Mouse (Mus musculus) brown adipose tissue, adult 24 weeks (tissue): ENCODE results near the gene Ucp2. TPM values are rescaled to one million over a fixed set of nuclear protein-coding genes. Genes with fewer than 3 reads are reported as not detected.
A peak's percentile ranks its signal among the peaks of the same experiment; 100 is the strongest.

ENCODE experiments used
- H3K27ac ChIP-seq: fragments of 200-500 bp; replicated peaks from 2 replicates; pipeline ENCODE4 v1.5.1; 2012; ENCODE audit warnings: low read depth, mild to moderate bottlenecking, low read length
- H3K4me1 ChIP-seq: fragments of 200-500 bp; 2 replicates; pipeline ENCODE4 v1.6.1; 2012; ENCODE audit warnings: low read length, mixed read lengths; ENCODE audit not compliant: control insufficient read depth, insufficient read depth, insufficient read length
- H3K4me3 ChIP-seq: fragments of 200-500 bp; 2 replicates; pipeline ENCODE4 v1.5.1; 2012; ENCODE audit warnings: low read depth, mild to moderate bottlenecking, low read length, moderate library complexity; ENCODE audit not compliant: insufficient read depth
- polyA plus RNA-seq: library from polyadenylated mRNA; stranded (reverse); fragments of >200 nt; gene quantifications from 2 replicates; pipeline ENCODE4 v1.2.4, GENCODE M21; 2012; ENCODE audit not compliant: missing spikeins, insufficient read depth, insufficient read length

The Ucp2 gene
- polyA plus RNA-seq, 1 experiment, result 54.8 TPM

GRCm38 (mm10) chr7:100503076-100503475, 9.9 kb downstream of the Ucp2 start:
- Histone ChIP-seq H3K4me1 (peaks cover 3% of the 10 kb centered on the region; the same call in 1 of the 2 replicates), H3K27ac (no peak overlapping the region), H3K4me3 (no peak overlapping the region)

GRCm38 (mm10) chr7:100504740-100505487, 11.8 kb downstream of the Ucp2 start:
- H3K4me1 ChIP-seq, result peaks cover 3% of the 10 kb centered on the region; the same call in 1 of the 2 replicates

GRCm38 (mm10) chr7:100506494-100506893, 13.4 kb downstream of the Ucp2 start:
- Histone ChIP-seq H3K27ac (no peak overlapping the region), H3K4me3 (no peak overlapping the region), H3K4me1 (no peaks in the 10 kb centered on the region)

More at GRCm38 (mm10) chr7:100504740-100505487, 11.8 kb downstream of the Ucp2 start:
- Histone ChIP-seq H3K27ac (no peak overlapping the region), H3K4me3 (no peak overlapping the region)

- H3K4me3 ChIP-seq, result no peak overlapping the region
- no peak overlapping the region for H3K27ac ChIP-seq
- H3K4me1 ChIP-seq, result no peaks in the 10 kb centered on the region
Observed at GRCm38 (mm10) chr7:100508670-100509069, 15.5 kb downstream of the Ucp2 start.

- no peak overlapping the region for H3K4me3 ChIP-seq
- H3K4me1 ChIP-seq, result no peaks in the 10 kb centered on the region
- H3K27ac ChIP-seq, result no peak overlapping the region
Observed at GRCm38 (mm10) chr7:100511602-100512001, 18.5 kb downstream of the Ucp2 start.

GRCm38 (mm10) chr7:100514573-100514972, 21.4 kb downstream of the Ucp2 start, which contains the start of gene Dnajb13:
Gene Dnajb13 (minus strand): TSS chr7:100514960.
- Histone ChIP-seq H3K4me3 (no peak within 1 kb of the TSS), H3K4me1 (no peaks in the 10 kb centered on the region), H3K27ac (no peak within 1 kb of the TSS)

GRCm38 (mm10) chr7:100520204-100520603, 27.1 kb downstream of the Ucp2 start:
- Histone ChIP-seq H3K4me3 (no peak overlapping the region), H3K4me1 (no peaks in the 10 kb centered on the region), H3K27ac (no peak overlapping the region)

GRCm38 (mm10) chr7:100520663-100521285, 27.6 kb downstream of the Ucp2 start:
- Histone ChIP-seq H3K4me1 (no peaks in the 10 kb centered on the region), H3K4me3 (no peak overlapping the region), H3K27ac (no peak overlapping the region)

- Histone ChIP-seq H3K27ac (no peak overlapping the region), H3K4me1 (no peaks in the 10 kb centered on the region), H3K4me3 (no peak overlapping the region)
Observed at GRCm38 (mm10) chr7:100522222-100522621, 29.1 kb downstream of the Ucp2 start.

- no peak overlapping the region for H3K4me3 ChIP-seq
- no peak overlapping the region for H3K27ac ChIP-seq
- H3K4me1 ChIP-seq, result no peaks in the 10 kb centered on the region
Observed at GRCm38 (mm10) chr7:100524669-100525068, 31.5 kb downstream of the Ucp2 start.

- Histone ChIP-seq H3K4me3 (no peak overlapping the region), H3K27ac (no peak overlapping the region), H3K4me1 (no peaks in the 10 kb centered on the region)
Observed at GRCm38 (mm10) chr7:100530766-100531165, 37.6 kb downstream of the Ucp2 start.

GRCm38 (mm10) chr7:100533503-100533902, 40.4 kb downstream of the Ucp2 start:
- Histone ChIP-seq H3K4me3 (no peak overlapping the region), H3K27ac (peak overlapping the region; percentile 2), H3K4me1 (no peaks in the 10 kb centered on the region)

GRCm38 (mm10) chr7:100534216-100534615, 41.1 kb downstream of the Ucp2 start:
- no peak overlapping the region; the same call in 1 of the 2 replicates for H3K27ac ChIP-seq
- no peak overlapping the region for H3K4me3 ChIP-seq
- H3K4me1 ChIP-seq, result 0 out of 2 replicates have a peak, but pooled peaks cover 1% of the 10 kb centered on the region

GRCm38 (mm10) chr7:100535831-100536230, 42.7 kb downstream of the Ucp2 start:
- Histone ChIP-seq H3K27ac (no peak overlapping the region), H3K4me1 (0 out of 2 replicates have a peak, but pooled peaks cover 2% of the 10 kb centered on the region), H3K4me3 (no peak overlapping the region)

GRCm38 (mm10) chr7:100536804-100537518, 43.8 kb downstream of the Ucp2 start, which contains the start of gene Coa4:
Gene Coa4 (plus strand): TSS chr7:100537071.
- Histone ChIP-seq H3K27ac (peak within 1 kb of the TSS; percentile 83), H3K4me1 (0 out of 2 replicates have a peak, but pooled peaks cover 2% of the 10 kb centered on the region), H3K4me3 (peak within 1 kb of the TSS; percentile 91)
